27 mouse cellular contexts compared by ENCODE assay signal in genomic region chr6:116793321-116793960, GRCm38 (mm10).
DNase-seq lines count a peak whose midpoint lies in the region; ATAC-seq and TF ChIP-seq lines count a peak whose summit lies in the region.
"Had no signal": no experiment of that assay in that cellular context is flagged by ENCODE, and none has a peak within 500 bp of the region (broad histone marks: within the 10 kb centered on the region; RNA-seq: fewer than 3 reads in every experiment).

No protein-coding gene starts in this region.

- TF ChIP-seq POLR2A in kidney, adult 2 months (IDR thresholded peaks at IDR 0.05; ENCODE audit: low read depth, low read length) = no peak
- no peak for TF ChIP-seq POLR2A in MEL (IDR thresholded peaks at IDR 0.05; ENCODE audit: control insufficient read depth in 1 of 2, insufficient read depth in 1 of 2, low read depth in 1 of 2, low read length in 2 of 2, poor library complexity in 1 of 2)

- peak; percentile 67 for ATAC-seq in kidney, embryonic 16.5 days (ENCODE audit: low FRiP score, low TSS enrichment)
- peak; percentile 70 for ATAC-seq in stomach, embryonic 16.5 days (ENCODE audit: insufficient read depth, low FRiP score)
- ATAC-seq: hindbrain, embryonic 16.5 days; liver, embryonic 12.5 days; lung, postnatal 0 days; midbrain, embryonic 13.5 days had no signal

- H3K4me3 ChIP-seq in kidney, embryonic 16.5 days (ENCODE audit: low read length) = no peak overlapping the region
- H3K4me3 ChIP-seq in kidney, adult 2 months (ENCODE audit: insufficient read depth, low read depth, low read length) = no peak overlapping the region
- H3K4me3 ChIP-seq in MEL (ENCODE audit: control insufficient read depth in 1 of 2, insufficient read depth in 1 of 2, low read depth in 2 of 2, low read length in 2 of 2) = no peak overlapping the region
- H3K4me3 ChIP-seq in stomach, embryonic 16.5 days (replicated peaks; ENCODE audit: low read length) = no peak overlapping the region
- H3K4me3 ChIP-seq: embryonic facial prominence, embryonic 10.5 days; embryonic facial prominence, embryonic 15.5 days; forebrain, embryonic 12.5 days; liver, embryonic 12.5 days; megakaryocyte, embryonic 14.5 days; midbrain, embryonic 13.5 days had no signal

- no peaks in the 10 kb centered on the region for H3K9me3 ChIP-seq in kidney, embryonic 16.5 days (ENCODE audit: low read length)
- no peaks in the 10 kb centered on the region for H3K9me3 ChIP-seq in MEL (replicated peaks; ENCODE audit: insufficient read depth, low read length)
- H3K9me3 ChIP-seq in stomach, embryonic 16.5 days (replicated peaks; ENCODE audit: control insufficient read depth, low read length) = no peaks in the 10 kb centered on the region
- H3K9me3 ChIP-seq: embryonic facial prominence, embryonic 10.5 days; embryonic facial prominence, embryonic 15.5 days; forebrain, embryonic 12.5 days; liver, embryonic 12.5 days; megakaryocyte, embryonic 14.5 days; midbrain, embryonic 13.5 days had no signal

- peak overlapping the region; percentile 8; the same call in 1 of the 2 replicates for H3K27ac ChIP-seq in kidney, embryonic 16.5 days (ENCODE audit: low read length)
- no peak overlapping the region for H3K27ac ChIP-seq in kidney, adult 2 months (ENCODE audit: insufficient read depth, low read depth, low read length)
- H3K27ac ChIP-seq in MEL (ENCODE audit: control insufficient read depth, low read depth, low read length) = no peak overlapping the region
- no peak overlapping the region for H3K27ac ChIP-seq in stomach, embryonic 16.5 days (ENCODE audit: low read length)
- H3K27ac ChIP-seq: embryonic facial prominence, embryonic 10.5 days; embryonic facial prominence, embryonic 15.5 days; forebrain, embryonic 12.5 days; liver, embryonic 12.5 days; midbrain, embryonic 13.5 days had no signal

- TF ChIP-seq CTCF in kidney, adult 2 months (conservative IDR thresholded peaks at IDR 0.05; ENCODE audit: insufficient read depth, insufficient read length, low read depth, low read length) = no peak
- no peak for TF ChIP-seq CTCF in MEL (IDR thresholded peaks at IDR 0.05 in 2 of 3, conservative IDR thresholded peaks at IDR 0.05 in 1 of 3; ENCODE audit: control insufficient read depth in 1 of 3, insufficient read depth in 1 of 3, low read depth in 2 of 3, low read length in 3 of 3, poor library complexity in 1 of 3, severe bottlenecking in 1 of 3)

- H3K4me1 ChIP-seq in kidney, embryonic 16.5 days (ENCODE audit: insufficient read depth, low read length) = peaks cover 11% of the 10 kb centered on the region
- no peaks in the 10 kb centered on the region for H3K4me1 ChIP-seq in kidney, adult 2 months (ENCODE audit: control insufficient read depth, insufficient read depth, low read length)
- H3K4me1 ChIP-seq in MEL (ENCODE audit: control insufficient read depth in 1 of 2, insufficient read depth in 2 of 2, low read length in 2 of 2) = no peaks in the 10 kb centered on the region
- peaks cover 11% of the 10 kb centered on the region; the same call in 1 of the 2 replicates for H3K4me1 ChIP-seq in stomach, embryonic 16.5 days (ENCODE audit: control insufficient read depth, insufficient read depth, low read length)
- H3K4me1 ChIP-seq: embryonic facial prominence, embryonic 15.5 days; forebrain, embryonic 12.5 days; liver, embryonic 12.5 days; megakaryocyte, embryonic 14.5 days; midbrain, embryonic 13.5 days had no signal

- TF ChIP-seq EP300 in MEL (IDR thresholded peaks at IDR 0.05; ENCODE audit: low read depth in 1 of 2, low read length in 2 of 2) = no peak

- H3K27me3 ChIP-seq in kidney, embryonic 16.5 days (ENCODE audit: insufficient read depth, low read length) = no peaks in the 10 kb centered on the region
- no peaks in the 10 kb centered on the region for H3K27me3 ChIP-seq in kidney, adult 2 months (replicated peaks; ENCODE audit: control insufficient read depth, insufficient read depth, low read length)
- no peaks in the 10 kb centered on the region for H3K27me3 ChIP-seq in MEL (ENCODE audit: control insufficient read depth in 1 of 2, insufficient read depth in 2 of 2, low read length in 2 of 2)
- no peaks in the 10 kb centered on the region for H3K27me3 ChIP-seq in stomach, embryonic 16.5 days (ENCODE audit: control insufficient read depth, insufficient read depth, low read length)
- H3K27me3 ChIP-seq: embryonic facial prominence, embryonic 15.5 days; forebrain, embryonic 12.5 days; liver, embryonic 12.5 days; midbrain, embryonic 13.5 days had no signal

- no peak for TF ChIP-seq RAD21 in MEL (IDR thresholded peaks at IDR 0.05; ENCODE audit: low read depth, low read length)

- no peak overlapping the region for H3K9ac ChIP-seq in kidney, embryonic 16.5 days (replicated peaks; ENCODE audit: low read length)
- H3K9ac ChIP-seq in MEL (ENCODE audit: control insufficient read depth, low read depth, low read length, poor library complexity, severe bottlenecking) = no peak overlapping the region
- H3K9ac ChIP-seq in stomach, embryonic 16.5 days (ENCODE audit: low read length) = no peak overlapping the region
- H3K9ac ChIP-seq: embryonic facial prominence, embryonic 15.5 days; forebrain, embryonic 12.5 days; liver, embryonic 12.5 days; midbrain, embryonic 13.5 days had no signal

- H3K4me2 ChIP-seq in kidney, embryonic 16.5 days (replicated peaks; ENCODE audit: low read depth, low read length) = no peak overlapping the region
- no peak overlapping the region for H3K4me2 ChIP-seq in stomach, embryonic 16.5 days (ENCODE audit: low read depth, low read length)
- H3K4me2 ChIP-seq: embryonic facial prominence, embryonic 15.5 days; forebrain, embryonic 12.5 days; liver, embryonic 12.5 days; midbrain, embryonic 13.5 days had no signal

- peak; percentile 35 for DNase-seq in embryo, embryonic 10 days (ENCODE audit: low spot score)
- no peak for DNase-seq in embryo, embryonic 10.5 days (ENCODE audit: low spot score)
- DNase-seq in kidney, adult 2 months = no peak
- no peak for DNase-seq in MEL (ENCODE audit: low read depth, low spot score)
- no peak for DNase-seq in left cerebral cortex, adult 8-10 months (ENCODE audit: low spot score in 2 of 2)
- DNase-seq: adrenal gland, postnatal 14 days; cerebellum, adult 11 months; cerebellum, adult 9-10 months; cerebellum, postnatal 36 days; gastrocnemius, postnatal 10 days; kidney, adult 11 months; kidney, postnatal 36 days; left cerebral cortex, postnatal 4 days; lung, adult 18-20 months; lung, postnatal 4 days; right cerebral cortex, postnatal 25 days; spleen, adult 18-20 months had no signal

- 8% methylated on average over 4 of the region's 4 CpGs for WGBS in kidney, embryonic 16.5 days
- WGBS in kidney, adult 2 months = 26% methylated on average over 4 of the region's 4 CpGs
- WGBS in stomach, embryonic 16.5 days = 42% methylated on average over 4 of the region's 4 CpGs

- no peaks in the 10 kb centered on the region for H3K79me2 ChIP-seq in MEL (ENCODE audit: control insufficient read depth, insufficient read depth, low read length, poor library complexity)

- H3K36me3 ChIP-seq in kidney, embryonic 16.5 days (ENCODE audit: insufficient read depth, low read length) = no peaks in the 10 kb centered on the region
- no peaks in the 10 kb centered on the region for H3K36me3 ChIP-seq in kidney, adult 2 months (ENCODE audit: control insufficient read depth, insufficient read depth, low read length)
- H3K36me3 ChIP-seq in MEL (ENCODE audit: control insufficient read depth in 1 of 2, insufficient read depth in 2 of 2, low read length in 2 of 2) = no peaks in the 10 kb centered on the region
- H3K36me3 ChIP-seq in stomach, embryonic 16.5 days (ENCODE audit: control insufficient read depth, insufficient read depth, low read length) = no peaks in the 10 kb centered on the region
- H3K36me3 ChIP-seq: embryonic facial prominence, embryonic 10.5 days; embryonic facial prominence, embryonic 15.5 days; forebrain, embryonic 12.5 days; liver, embryonic 12.5 days; midbrain, embryonic 13.5 days had no signal

TF ChIP-seq in MEL, 35 proteins besides CTCF, POLR2A, EP300 and RAD21:
- peak; percentile 45; the same call in 1 of the 2 replicates for TF ChIP-seq MAFK (IDR thresholded peaks at IDR 0.05; ENCODE audit: borderline replicate concordance, low read depth, low read length)
- TF ChIP-seq UBTF (IDR thresholded peaks at IDR 0.05; ENCODE audit: borderline replicate concordance, insufficient read depth, low read depth, low read length) = no peak
TF ChIP-seq in MEL: peak in this region for 1.
